Mouse (Mus musculus): Measurements from ENCODE around the gene Zc3h10.

DNA sequence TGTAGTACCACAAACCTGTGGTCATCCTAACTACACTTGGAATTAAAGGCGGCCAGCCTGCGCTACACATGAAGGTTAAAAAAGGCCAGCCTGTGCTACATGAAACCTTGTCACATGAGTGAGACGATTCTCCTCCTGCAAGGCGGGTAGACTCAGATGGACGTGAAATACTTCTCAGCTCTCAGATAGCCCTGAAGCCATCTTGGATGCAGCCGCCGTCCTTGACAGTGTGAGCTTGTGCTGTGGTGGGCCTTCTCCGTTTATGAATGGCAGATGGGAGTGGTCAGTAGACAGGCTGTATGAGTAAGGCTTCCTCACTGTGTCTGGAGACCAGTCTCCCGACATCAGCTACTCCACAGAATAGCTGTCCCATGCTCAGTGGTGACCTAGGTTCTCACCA is 38.4 kb downstream of the Zc3h10 start:
- no peak for TF ChIP-seq CTCF (IDR thresholded peaks at IDR 0.05; ENCODE audit: low read depth)
- no peak for TF ChIP-seq EP300 (IDR thresholded peaks at IDR 0.05; ENCODE audit: low read depth)
